ENCODE assay signal across 26 mouse cellular contexts in genomic region chr2:101618373-101618772, GRCm38 (mm10). TPM values are rescaled to one million over a fixed set of nuclear protein-coding genes. Genes with fewer than 3 reads are reported as not detected.
"Had no signal": no experiment of that assay in that cellular context is flagged by ENCODE, and none has a peak within 500 bp of the region (broad histone marks: within the 10 kb centered on the region; RNA-seq: fewer than 3 reads in every experiment).

No protein-coding gene starts in this region.

- ATAC-seq: hindbrain, postnatal 0 days; intestine, embryonic 16.5 days; liver, embryonic 12.5 days had no signal

- DNase-seq: gastrocnemius, adult 2 months; gastrocnemius, postnatal 14 days; gastrocnemius, postnatal 36 days; heart, adult 18-20 months; heart, postnatal 10 days; heart, postnatal 36 days; kidney, adult 11 months; kidney, adult 2 months; kidney, adult 9 months; kidney, postnatal 14 days; kidney, postnatal 36 days; layer of hippocampus, adult 9-11 months; layer of hippocampus, postnatal 36 days; left cerebral cortex, postnatal 4 days had no signal

RNA-seq across cellular contexts. Expression of gene Rag2, which starts 6.1 kb away (rescaled TPM):
- total RNA-seq: gastrocnemius, adult 2 months; gastrocnemius, postnatal 14 days; heart, adult 18-20 months; heart, adult 8-10 months; heart, postnatal 36 days; hindbrain, postnatal 0 days; layer of hippocampus, adult 18-20 months; layer of hippocampus, adult 8-10 months; layer of hippocampus, postnatal 14 days; layer of hippocampus, postnatal 36 days; left cerebral cortex, adult 18-20 months; left cerebral cortex, adult 8-10 months; left cerebral cortex, postnatal 10 days; left cerebral cortex, postnatal 25 days; left cerebral cortex, postnatal 4 days; liver, adult 2 months had no signal

RNA-seq across cellular contexts. Expression of gene Rag1, which starts 30.9 kb away (rescaled TPM):
- total RNA-seq: gastrocnemius, adult 2 months; heart, adult 18-20 months; liver, adult 2 months had no signal
